Mouse (Mus musculus) intestine, postnatal 0 days (tissue): ENCODE results near the gene Nubpl. TPM values are rescaled to one million over a fixed set of nuclear protein-coding genes. Genes with fewer than 3 reads are reported as not detected.

Experiments used
- ATAC-seq: fragments of 200-750 bp; cut with Nextera tagmentation; 2 replicates; pipeline ENCODE4 v1.8.0; 2017; ENCODE audit warnings: mild to moderate bottlenecking, moderate TSS enrichment, moderate library complexity
- H3K27ac ChIP-seq: fragments of 300-500 bp; sonication (generic); 2 replicates; pipeline ENCODE4 v1.5.1; 2014; ENCODE audit warnings: mild to moderate bottlenecking, low read depth, low read length, moderate library complexity
- H3K27me3 ChIP-seq: fragments of 300-500 bp; sonication (generic); replicated peaks from 2 replicates; pipeline ENCODE4 v1.6.1; 2014; ENCODE audit warnings: low read length, mixed read lengths; ENCODE audit not compliant: control insufficient read depth, insufficient read depth
- H3K36me3 ChIP-seq: fragments of 300-500 bp; sonication (generic); 2 replicates; pipeline ENCODE4 v1.6.1; 2014; ENCODE audit warnings: mild to moderate bottlenecking, moderate library complexity; ENCODE audit not compliant: control insufficient read depth, insufficient read depth
- H3K4me1 ChIP-seq: fragments of 300-500 bp; sonication (generic); replicated peaks from 2 replicates; pipeline ENCODE4 v1.6.1; 2014; ENCODE audit warnings: antibody characterized with exemption, low read length, mixed read lengths; ENCODE audit not compliant: control insufficient read depth, insufficient read depth
- H3K4me2 ChIP-seq: fragments of 300-500 bp; sonication (generic); replicated peaks from 2 replicates; pipeline ENCODE4 v1.6.1; 2014; ENCODE audit warnings: low read depth, mild to moderate bottlenecking, moderate library complexity
- H3K4me3 ChIP-seq: fragments of 300-500 bp; sonication (generic); 2 replicates; pipeline ENCODE4 v1.5.1; 2014; ENCODE audit warnings: low read depth, low read length
- H3K9ac ChIP-seq: fragments of 300-500 bp; sonication (generic); 2 replicates; pipeline ENCODE4 v1.6.1; 2014; ENCODE audit warnings: mild to moderate bottlenecking, low read depth, low read length
- H3K9me3 ChIP-seq: fragments of 300-500 bp; sonication (generic); 2 replicates; pipeline ENCODE4 v1.6.1; 2016; ENCODE audit warnings: mixed run types; ENCODE audit not compliant: control insufficient read depth
- CTCF ChIP-seq: sonication (generic); IDR thresholded peaks from 2 replicates; pipeline ENCODE4 v1.5.1; 2016; ENCODE audit warnings: low read depth, mild to moderate bottlenecking, control low read depth, antibody characterized with exemption, moderate library complexity
- WGBS: fragments of 180-500 bp; shearing (Covaris S2); extraction: QIAGEN DNeasy Blood & Tissue Kit; methylation state at CpG from one replicate; pipeline ENCODE4 v1.1.7; 2014; 5-methylcytosine and 5-hydroxymethylcytosine counted together
- polyA plus RNA-seq: library from polyadenylated mRNA; unstranded; fragments of >200 nt; fragmentation: Nextera tagmentation; extraction: Ambion mirVana; gene quantifications from 2 replicates; pipeline ENCODE4 v1.2.1, GENCODE M21; 2015

The Nubpl gene
- polyA plus RNA-seq, 1 experiment from 2014 or later: 5.7 TPM

GRCm38 (mm10) chr12:52289594-52289993 is 192.1 kb downstream of the Nubpl start:
- WGBS: 75% methylated on average over 10 of the region's 10 CpGs
- Histone ChIP-seq H3K4me1 (no peaks in the 10 kb centered on the region), H3K4me2 (no peak overlapping the region), H3K9ac (no peak overlapping the region), H3K27me3 (no peaks in the 10 kb centered on the region), H3K36me3 (no peaks in the 10 kb centered on the region), H3K4me3 (no peak overlapping the region), H3K27ac (no peak overlapping the region), H3K9me3 (no peaks in the 10 kb centered on the region)
- TF ChIP-seq CTCF: no peak
- ATAC-seq: no peak

GRCm38 (mm10) chr12:52293931-52294330 is 196.4 kb downstream of the Nubpl start:
- Histone ChIP-seq H3K4me2 (no peak overlapping the region), H3K36me3 (no peaks in the 10 kb centered on the region), H3K9me3 (no peaks in the 10 kb centered on the region), H3K4me3 (no peak overlapping the region), H3K27ac (no peak overlapping the region), H3K4me1 (no peaks in the 10 kb centered on the region), H3K9ac (no peak overlapping the region), H3K27me3 (no peaks in the 10 kb centered on the region)
- ATAC-seq: no peak
- no peak for TF ChIP-seq CTCF
- WGBS: 86% methylated on average over 2 of the region's 2 CpGs

DNA sequence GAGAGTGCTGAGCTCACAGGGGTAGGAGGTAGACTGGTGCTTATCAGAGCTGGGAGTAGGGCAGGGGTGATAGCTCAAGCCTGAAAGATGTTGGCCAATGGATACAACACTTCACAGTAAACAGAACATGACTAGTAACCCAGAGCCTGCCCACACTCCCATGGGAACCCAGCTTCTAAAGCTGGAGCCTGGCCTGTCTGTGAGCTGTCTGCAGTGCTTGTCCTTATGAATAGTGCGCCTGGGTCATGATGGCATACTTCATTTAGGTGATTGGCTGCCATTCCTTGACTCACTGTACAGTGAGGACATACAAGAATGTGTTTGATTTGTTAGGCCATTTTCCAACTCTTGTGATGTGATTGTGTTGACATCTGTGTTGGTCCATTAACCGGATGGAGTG is 200.5 kb downstream of the Nubpl start:
- H3K9me3 ChIP-seq: no peaks in the 10 kb centered on the region
- no peaks in the 10 kb centered on the region for H3K27me3 ChIP-seq
- no peak overlapping the region for H3K4me2 ChIP-seq
- no peaks in the 10 kb centered on the region for H3K36me3 ChIP-seq
- no peak for TF ChIP-seq CTCF
- ATAC-seq: no peak
- H3K4me1 ChIP-seq: no peaks in the 10 kb centered on the region
- H3K4me3 ChIP-seq: no peak overlapping the region
- H3K27ac ChIP-seq: no peak overlapping the region
- no peak overlapping the region for H3K9ac ChIP-seq
- WGBS: 86% methylated on average over 2 of the region's 2 CpGs

DNA sequence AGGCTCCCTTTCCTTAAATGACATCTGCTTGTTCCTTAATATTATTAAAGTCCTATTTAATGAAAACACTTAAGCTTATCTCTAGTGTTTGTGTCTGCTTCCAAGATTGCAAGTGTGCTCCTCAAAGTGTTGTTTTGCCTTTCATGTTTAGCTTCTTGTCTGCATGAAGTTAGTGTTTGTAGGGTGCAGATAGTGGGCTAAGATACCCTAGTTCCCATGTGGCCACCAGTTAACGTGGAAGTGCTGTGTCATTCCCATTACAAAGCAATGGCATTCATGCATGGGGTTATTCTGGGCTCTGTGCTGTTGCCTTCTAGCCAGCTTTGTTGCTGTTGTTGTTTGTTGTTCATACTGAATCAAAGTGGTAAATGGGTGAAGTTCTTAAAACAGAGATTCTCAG is 201.1 kb downstream of the Nubpl start:
- H3K27ac ChIP-seq: no peak overlapping the region
- H3K27me3 ChIP-seq: no peaks in the 10 kb centered on the region
- H3K4me1 ChIP-seq: no peaks in the 10 kb centered on the region
- no peaks in the 10 kb centered on the region for H3K36me3 ChIP-seq
- no peak for TF ChIP-seq CTCF
- H3K4me2 ChIP-seq: no peak overlapping the region
- no peak overlapping the region for H3K4me3 ChIP-seq
- no peaks in the 10 kb centered on the region for H3K9me3 ChIP-seq
- H3K9ac ChIP-seq: no peak overlapping the region
- 82% methylated on average over 1 of the region's 1 CpGs for WGBS
- no peak for ATAC-seq

- 84% methylated on average over 2 of the region's 2 CpGs for WGBS
- H3K27ac ChIP-seq: no peak overlapping the region
- H3K4me1 ChIP-seq: no peaks in the 10 kb centered on the region
- no peak overlapping the region for H3K4me3 ChIP-seq
- ATAC-seq: no peak
- no peak for TF ChIP-seq CTCF
- H3K4me2 ChIP-seq: no peak overlapping the region
- H3K27me3 ChIP-seq: no peaks in the 10 kb centered on the region
- H3K9ac ChIP-seq: no peak overlapping the region
- H3K36me3 ChIP-seq: no peaks in the 10 kb centered on the region
- no peaks in the 10 kb centered on the region for H3K9me3 ChIP-seq
Measured at GRCm38 (mm10) chr12:52302961-52303360, 205.4 kb downstream of the Nubpl start.

DNA sequence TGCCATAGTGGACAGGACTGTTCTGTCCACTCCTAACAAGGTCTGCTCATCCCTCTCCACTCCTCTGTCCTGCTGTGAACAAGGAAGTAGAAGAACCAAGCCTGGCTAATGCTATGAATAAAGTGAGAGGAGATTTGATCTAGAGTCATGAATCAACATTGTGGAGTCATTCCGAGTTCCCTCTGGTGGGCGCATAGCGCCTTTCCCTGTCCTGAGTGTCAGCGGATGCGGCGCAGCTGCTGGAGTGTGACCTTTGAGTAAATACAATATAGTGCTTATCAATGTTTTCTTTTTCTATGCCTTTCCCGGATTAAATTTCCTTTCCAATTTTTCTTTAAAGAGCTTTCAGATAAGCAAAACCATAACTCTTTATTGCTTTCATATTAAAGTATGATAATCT is 208.8 kb downstream of the Nubpl start:
- Histone ChIP-seq H3K9me3 (no peaks in the 10 kb centered on the region), H3K9ac (no peak overlapping the region), H3K27me3 (no peaks in the 10 kb centered on the region), H3K36me3 (no peaks in the 10 kb centered on the region), H3K4me3 (no peak overlapping the region), H3K4me1 (no peaks in the 10 kb centered on the region), H3K4me2 (no peak overlapping the region), H3K27ac (no peak overlapping the region)
- ATAC-seq: no peak
- no peak for TF ChIP-seq CTCF
- 68% methylated on average over 7 of the region's 7 CpGs for WGBS

DNA sequence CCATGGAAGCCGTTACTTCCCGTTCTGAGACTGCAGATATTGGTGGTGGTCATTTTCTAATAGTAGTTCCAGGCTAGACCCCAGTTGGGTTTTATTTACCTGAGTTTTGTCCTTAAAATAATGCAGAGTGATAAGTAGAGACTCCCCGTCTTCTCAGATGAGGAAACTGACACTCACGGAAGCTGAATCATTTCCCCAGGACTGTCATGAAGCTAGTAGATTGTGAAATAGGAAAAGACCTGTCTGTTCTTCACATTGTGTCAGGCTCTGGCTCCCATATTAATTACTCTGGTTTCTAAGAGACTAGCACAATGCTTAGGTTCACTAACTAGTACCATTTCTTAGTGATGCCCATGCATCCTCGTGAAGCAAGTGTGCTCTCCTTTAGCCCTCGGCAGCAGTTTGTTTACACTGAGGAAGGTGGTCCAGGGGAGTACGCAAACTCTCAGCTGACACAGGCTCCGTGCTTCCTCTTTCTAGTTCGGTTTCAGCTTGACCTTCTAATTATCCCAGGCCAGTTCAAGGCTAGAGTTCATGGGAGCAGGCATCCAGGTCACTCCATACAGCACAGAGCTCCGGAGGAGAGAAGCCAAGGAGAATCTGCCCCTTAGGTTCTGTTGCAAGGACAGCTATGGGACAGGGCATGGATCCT is 209.9 kb downstream of the Nubpl start:
- no peaks in the 10 kb centered on the region for H3K4me1 ChIP-seq
- 63% methylated on average over 10 of the region's 10 CpGs for WGBS
- no peaks in the 10 kb centered on the region for H3K9me3 ChIP-seq
- TF ChIP-seq CTCF: no peak
- H3K36me3 ChIP-seq: no peaks in the 10 kb centered on the region
- no peak for ATAC-seq
- H3K27ac ChIP-seq: no peak overlapping the region
- H3K4me3 ChIP-seq: no peak overlapping the region
- H3K27me3 ChIP-seq: no peaks in the 10 kb centered on the region
- no peak overlapping the region for H3K9ac ChIP-seq
- no peak overlapping the region for H3K4me2 ChIP-seq
